Mouse (Mus musculus) MEL-GATA-1-ER (cell line): ENCODE data around the gene Dazap2.

Source experiments
- DNase-seq: peaks from one replicate; pipeline ENCODE4 v3.0.0-alpha.2; 2012; ENCODE audit warnings: low read depth; ENCODE audit errors: extremely low read depth

The Dazap2 gene

GRCm38 (mm10) chr15:100636700-100637501 lies 21.8 kb downstream of the Dazap2 start, which contains the start of gene Smagp:
Smagp (minus strand) TSS chr15:100636940.
- DNase-seq = peak; percentile 51

GRCm38 (mm10) chr15:100637661-100638060 lies 22.5 kb downstream of the Dazap2 start:
- DNase-seq = no peak

DNA sequence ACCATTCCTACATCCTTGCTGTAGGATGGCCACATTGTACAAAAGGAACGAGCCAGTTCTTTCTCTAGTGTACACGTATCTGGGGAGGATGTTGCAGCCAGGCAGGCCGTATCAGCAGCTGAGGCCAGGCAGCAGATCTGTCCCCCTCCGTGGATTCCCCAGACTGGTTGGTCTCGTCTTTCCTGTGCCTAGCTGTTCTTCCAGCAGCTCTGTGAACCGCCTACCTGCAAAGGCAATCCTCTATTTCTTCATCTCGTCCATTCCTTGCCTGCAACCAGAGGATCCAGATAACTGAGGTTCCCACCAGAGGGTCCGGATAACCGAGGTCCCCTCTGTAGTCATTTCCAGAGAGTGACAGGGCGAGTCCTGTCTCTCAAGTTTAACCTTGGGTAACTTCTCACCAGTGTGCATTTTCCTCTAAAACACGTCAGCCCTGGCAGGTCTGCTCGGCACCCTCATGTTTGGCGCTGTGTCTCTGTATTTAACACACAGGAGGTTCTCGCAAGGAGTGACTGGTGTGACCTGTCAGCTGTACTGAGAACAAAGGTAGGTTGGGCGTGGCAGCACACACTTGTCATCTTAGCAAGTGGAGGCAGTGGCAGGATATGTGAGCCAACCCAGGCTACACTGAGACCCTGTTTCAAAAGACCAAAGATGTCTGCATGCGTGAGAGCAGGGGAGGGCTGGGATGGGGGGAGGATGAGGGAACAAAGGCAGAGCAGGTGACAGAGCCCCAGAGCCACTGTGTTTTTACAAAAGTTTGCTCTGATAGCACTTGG lies 25.0 kb downstream of the Dazap2 start:
- DNase-seq = no peak

GRCm38 (mm10) chr15:100641226-100641810 lies 26.2 kb downstream of the Dazap2 start:
- no peak for DNase-seq

DNA sequence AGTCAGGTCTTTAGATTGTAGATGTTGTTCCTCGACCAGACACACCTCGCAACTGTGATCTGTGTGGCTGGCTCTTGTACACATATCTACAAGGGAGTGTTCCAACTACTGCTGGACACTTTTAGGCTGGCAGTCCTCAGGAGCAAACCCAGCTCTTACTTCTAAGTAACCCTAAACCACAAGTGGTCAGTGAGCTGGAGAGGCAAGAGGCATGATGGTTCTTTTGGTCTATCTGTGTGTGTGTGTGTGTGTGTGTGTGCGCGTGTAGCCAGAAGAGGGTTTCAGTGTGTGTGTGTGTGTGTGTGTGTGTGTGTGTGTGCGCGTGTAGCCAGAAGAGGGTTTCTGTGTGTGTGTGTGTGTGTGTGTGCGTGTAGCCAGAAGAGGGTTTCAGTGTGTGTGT lies 27.3 kb downstream of the Dazap2 start:
- DNase-seq = no peak

GRCm38 (mm10) chr15:100646161-100646560 lies 31.0 kb downstream of the Dazap2 start:
- DNase-seq = no peak

GRCm38 (mm10) chr15:100650111-100650510 lies 35.0 kb downstream of the Dazap2 start:
- no peak for DNase-seq

- no peak for DNase-seq
Observed at GRCm38 (mm10) chr15:100651610-100652009, 36.5 kb downstream of the Dazap2 start.

- no peak for DNase-seq
Observed at GRCm38 (mm10) chr15:100654271-100654670, 39.1 kb downstream of the Dazap2 start.

DNA sequence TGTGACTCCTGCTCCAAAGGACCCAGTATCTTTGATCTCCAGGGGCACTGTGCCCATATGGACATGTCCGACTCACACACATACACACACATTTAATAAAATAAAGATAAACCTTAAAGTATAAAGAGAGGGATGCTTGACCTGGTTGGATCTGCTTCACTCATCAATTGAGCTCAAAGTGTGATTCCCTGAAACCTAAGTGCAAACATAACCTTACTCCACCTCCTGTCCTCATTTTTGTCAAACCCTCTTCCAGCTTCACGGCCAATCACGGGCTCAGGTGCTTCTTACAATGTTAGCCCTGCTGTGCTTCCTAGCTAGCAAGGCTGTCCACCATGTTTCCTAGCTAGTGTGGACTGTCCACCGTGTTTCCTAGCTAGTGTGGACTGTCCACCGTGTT lies 40.1 kb downstream of the Dazap2 start:
- DNase-seq = no peak

DNA sequence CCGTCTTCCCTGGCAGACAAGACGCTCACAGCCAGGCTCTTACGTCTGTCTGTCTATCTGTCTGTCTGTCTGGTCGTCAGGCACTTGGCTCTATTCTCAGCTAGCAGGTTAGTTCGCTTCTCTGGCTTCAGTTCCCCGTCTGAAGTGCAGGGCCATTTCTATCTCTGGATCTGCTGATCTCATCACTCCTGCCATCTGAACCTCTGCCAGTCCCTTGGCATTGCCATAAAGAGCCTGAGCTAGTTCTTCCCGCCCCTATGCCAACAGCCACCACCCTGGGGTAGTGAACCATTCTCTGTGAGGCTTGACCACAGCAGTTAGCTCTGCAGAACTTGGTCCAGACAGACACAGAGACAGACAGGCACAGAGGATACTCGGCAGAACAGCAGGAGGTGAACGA lies 45.2 kb downstream of the Dazap2 start:
- DNase-seq = no peak

GRCm38 (mm10) chr15:100660805-100661204 lies 45.7 kb downstream of the Dazap2 start:
- no peak for DNase-seq

DNA sequence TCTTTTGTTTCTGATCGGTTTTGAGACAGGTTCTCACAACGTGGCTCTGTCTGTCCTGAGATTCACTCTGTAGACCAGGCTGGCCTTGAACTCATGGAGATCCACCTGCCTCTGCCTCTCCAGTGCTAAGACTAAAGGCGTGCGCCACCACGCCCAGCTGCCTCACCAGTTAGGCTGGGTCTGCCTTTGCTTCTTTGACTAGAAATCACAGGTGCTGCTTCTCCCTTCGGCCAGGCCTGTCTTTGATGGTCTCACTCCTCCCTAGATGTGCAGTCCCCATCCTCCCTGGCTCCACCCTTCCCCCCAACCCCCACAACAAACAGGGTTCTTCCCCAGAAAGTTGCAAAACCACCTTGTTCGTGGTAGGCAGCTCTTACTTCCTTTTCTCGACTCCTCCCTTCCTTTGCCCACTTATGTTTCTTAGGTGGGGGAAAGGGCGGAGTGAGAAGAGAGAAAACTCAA lies 49.7 kb downstream of the Dazap2 start:
- DNase-seq = peak; percentile 74

DNA sequence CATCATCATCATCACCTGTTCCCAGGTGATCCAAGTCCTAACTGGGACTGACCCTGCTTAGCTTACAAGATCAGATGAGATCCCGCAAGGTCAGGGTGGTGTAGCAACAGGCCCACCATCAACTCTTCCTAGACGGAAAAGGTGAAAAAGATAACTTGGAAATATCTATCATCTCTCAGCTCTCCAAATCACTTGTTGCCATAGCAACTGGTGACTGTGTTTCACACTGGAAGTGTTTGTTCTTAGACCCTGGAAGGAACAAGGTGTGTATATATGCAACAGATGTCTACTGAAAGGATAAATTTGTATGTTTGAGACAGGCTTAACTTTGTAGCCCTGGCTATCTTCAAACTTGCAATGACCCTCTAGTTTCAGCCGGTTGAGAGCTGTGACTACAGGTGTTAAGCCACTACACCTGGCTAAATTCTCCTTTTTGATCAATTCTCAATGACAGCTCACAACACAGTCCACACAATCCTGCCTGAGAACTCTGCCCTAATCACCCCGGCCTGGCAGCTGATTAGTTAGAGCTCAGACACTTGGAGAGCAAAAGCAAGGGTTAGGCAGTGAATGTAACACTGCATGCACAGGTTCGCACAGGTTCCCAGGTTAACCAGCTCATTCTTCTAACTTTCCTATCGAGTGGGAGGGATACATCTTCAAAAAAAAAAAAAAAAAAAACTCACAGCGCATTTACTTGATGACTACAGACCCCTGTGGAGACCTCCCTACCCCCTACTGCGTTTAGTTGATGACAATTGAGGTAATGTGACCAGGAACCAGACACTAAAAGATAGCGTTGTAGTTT lies 50.5 kb downstream of the Dazap2 start:
- no peak for DNase-seq

DNA sequence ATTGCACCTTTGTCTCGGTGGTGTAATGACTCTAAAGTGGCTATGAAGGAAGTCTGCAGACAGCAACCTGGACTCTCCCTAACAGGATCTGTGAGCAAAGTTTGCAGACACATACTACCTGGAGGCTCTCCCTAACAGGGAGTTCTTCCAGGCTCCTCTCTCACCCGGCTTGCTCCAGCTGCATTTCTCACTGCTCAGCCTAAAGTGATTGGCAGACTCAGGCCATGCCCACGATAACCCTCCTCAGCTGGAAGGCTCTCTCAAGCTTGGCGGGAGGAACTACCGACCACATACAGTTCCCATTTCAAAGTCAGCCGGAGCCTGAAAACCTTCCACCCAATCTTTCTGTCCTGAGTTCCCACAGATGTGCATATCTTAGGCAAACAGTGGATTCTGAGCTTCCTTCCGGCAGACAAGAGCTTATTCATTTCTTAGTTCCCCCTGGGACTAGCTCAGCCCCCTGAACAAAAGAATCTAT lies 51.1 kb downstream of the Dazap2 start:
- peak; percentile 98 for DNase-seq

- no peak for DNase-seq
Observed at GRCm38 (mm10) chr15:100666851-100667250, 51.7 kb downstream of the Dazap2 start.

DNA sequence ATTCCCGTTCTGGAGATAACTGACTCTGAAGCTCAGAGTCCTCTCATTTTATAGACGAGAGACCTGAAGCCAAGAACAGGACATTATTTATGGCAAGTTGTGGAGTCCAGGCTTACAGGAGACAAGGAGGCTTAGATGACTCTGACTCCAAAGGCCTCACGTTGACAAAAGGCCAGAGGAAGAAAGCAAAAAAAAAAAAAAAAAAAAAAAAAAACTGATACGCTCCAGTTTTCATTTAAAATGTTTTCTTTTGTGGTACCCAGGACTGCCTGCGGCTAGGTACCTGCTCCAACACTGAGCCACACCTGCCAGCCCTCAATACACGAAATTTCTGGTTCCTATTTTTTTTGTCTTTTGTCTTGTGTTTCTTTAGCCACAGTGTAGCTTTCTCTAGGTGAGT lies 52.3 kb downstream of the Dazap2 start:
- no peak for DNase-seq

DNA sequence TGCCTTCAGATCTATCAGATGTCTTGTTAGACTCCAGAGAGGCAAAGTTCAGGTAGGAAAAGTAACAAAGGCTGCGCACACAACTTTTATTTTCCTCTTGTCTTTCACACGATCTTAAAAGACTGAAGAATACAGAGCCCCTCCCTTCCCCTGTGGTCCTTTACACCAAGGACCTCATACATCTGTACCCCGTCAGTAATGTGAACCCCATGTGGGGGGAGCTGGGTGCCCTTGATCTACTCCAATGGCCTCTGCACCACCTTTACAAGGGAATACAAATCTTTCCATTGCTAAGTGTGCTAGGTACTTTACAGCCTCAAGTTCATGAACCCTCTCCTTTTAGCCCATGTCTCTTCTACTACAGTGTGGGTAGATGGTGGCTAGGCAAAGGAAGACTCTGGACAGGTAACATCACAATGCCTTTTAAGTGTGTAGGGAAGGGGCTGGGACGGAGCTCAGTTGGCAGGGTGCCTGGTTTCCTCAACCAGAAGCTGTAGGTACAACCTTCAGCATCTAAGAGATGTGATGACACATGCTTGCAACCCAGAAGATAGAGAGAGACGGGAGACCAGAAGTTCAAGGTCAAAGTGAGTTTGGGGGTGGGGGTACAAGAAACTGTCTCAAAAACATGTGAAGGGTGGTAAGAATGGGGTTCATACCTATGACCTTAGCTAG lies 52.9 kb downstream of the Dazap2 start:
- DNase-seq = no peak

- DNase-seq = peak; percentile 88
Observed at GRCm38 (mm10) chr15:100669337-100669736, 54.2 kb downstream of the Dazap2 start, which contains the start of gene Bin2. Bin2 (minus strand) TSS chr15:100669553.

DNA sequence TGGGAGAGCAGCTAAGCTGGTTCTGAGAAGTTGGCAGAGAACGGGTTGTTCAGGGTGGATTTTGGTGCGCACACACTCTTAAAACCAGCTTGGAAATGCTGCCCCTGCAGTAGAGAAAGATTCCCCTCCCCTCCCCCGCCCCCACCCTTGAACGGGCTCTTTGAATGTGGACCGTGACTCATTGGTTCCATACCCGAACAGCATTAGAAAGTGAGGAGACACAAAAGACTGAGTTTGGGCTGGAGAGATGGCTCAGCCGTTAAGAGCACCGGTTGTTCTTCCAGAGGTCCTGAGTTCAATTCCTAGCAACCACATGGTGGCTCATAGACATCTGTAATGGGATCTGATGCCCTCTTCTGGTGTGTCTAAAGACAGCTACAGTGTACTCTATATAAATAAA lies 54.9 kb downstream of the Dazap2 start:
- no peak for DNase-seq
